Mouse (Mus musculus): ENCODE results near the gene Slc22a27.
"Not testable (repeated sequence)": the region's sequence is repeated elsewhere in the genome, so short reads cannot be mapped to it uniquely, and the experiment has no call there.

Gene Slc22a27

DNA sequence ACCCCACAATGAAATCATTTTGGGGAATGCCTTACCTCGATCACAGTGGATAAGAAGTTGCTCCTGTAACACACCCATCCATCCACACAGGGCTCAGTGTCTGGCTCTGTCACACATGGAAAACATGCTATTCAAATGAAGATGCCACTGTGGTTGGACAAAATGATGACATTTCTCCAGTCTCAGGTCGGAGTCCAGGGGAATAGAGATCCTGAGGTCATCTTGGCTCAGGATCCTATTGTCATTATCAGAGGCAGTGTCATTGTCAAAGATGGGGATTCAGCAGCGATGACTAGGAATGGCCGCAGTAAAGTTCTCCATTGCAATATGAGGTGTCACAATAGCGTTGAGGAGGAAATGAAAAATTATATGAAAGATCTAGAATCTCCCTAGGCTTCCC, at the start of gene Slc22a27:
Gene Slc22a27 (minus strand): TSS at position 101 of the 400 bp plus-strand sequence.
- CTCF ChIA-PET, POLR2A ChIA-PET: not testable (repeated sequence)

DNA sequence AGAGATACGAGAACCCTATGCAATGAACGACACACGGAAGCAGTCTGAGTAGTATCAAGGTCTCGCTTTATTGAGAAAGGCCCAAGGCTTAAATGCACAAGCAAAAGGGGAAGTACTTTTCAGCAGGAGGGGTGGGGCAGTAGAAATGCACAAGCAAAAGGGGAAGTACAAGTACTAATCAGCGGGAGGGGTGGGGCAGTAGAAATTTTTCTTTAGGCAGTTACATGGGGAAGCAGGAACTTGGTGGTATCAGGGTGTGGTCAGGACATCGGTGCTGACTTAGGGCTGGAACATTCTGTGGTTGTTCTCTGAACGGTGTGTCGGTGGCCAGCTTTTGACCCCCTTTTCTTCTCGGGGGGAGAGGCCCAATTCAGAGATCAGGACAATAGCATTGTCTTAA, 45.8 kb upstream of the Slc22a27 start:
- POLR2A ChIA-PET, CTCF ChIA-PET: not testable (repeated sequence)

DNA sequence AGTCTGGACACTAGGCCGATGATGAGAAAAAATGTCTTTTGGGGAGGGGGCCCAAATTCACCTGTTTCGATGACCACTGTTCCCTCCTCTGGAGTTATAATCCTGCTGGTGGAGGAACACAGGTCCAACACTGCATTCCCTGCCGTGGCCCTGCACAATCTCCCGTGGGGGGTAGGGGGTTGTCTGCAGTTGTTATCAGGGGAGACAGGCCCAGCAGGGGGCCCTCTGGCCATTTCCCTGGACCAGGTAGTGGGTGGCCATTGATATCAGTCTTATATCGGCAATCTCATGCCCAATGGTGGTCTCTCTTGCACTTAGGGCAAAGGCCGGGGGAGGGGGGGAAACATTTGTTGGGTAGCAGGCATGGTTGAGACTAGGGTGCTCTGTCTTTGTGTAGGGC, 43.3 kb upstream of the Slc22a27 start:
- CTCF ChIA-PET, POLR2A ChIA-PET: not testable (repeated sequence)

DNA sequence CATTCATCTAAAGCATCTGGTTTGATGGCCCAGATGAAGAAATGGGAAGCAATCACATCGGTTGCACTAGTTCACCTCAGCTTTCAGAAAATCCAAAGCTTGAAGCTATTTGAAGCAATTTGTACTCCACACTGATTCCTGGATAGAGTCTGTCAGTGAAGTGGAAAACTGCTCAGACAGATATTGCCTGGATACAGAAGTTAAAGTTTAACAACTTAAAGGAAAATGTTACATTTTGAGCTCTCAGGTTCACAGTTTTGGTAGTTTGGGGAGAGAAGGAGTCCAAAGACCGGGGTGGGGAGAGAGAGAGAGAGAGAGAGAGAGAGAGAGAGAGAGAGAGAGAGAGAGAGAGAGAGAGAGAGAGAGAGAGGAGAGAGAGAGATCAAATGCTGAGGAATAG, 2.9 kb upstream of the Slc22a27 start:
- CTCF ChIA-PET, result no interaction called here
- POLR2A ChIA-PET, result no interaction called here

DNA sequence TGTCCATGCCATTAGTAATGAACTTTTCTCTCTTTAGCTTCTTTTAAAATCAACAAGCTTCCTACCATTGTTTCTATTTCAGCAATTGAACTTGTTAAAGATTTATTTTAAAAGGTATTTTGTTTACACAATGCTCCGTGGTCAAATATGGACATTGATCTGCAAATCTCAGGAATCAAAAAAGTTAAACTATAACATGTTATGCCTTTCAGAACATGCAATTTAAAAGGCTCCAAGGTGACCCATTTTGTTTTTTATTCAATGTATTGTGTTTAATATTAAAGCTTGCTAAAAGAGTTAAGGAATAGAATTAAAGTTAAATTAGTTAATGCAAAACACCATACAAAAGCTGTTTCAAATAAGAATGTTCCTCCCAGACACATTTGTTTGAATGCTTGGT, 723 bp upstream of the Slc22a27 start:
- POLR2A ChIA-PET, CTCF ChIA-PET: not testable (repeated sequence)

DNA sequence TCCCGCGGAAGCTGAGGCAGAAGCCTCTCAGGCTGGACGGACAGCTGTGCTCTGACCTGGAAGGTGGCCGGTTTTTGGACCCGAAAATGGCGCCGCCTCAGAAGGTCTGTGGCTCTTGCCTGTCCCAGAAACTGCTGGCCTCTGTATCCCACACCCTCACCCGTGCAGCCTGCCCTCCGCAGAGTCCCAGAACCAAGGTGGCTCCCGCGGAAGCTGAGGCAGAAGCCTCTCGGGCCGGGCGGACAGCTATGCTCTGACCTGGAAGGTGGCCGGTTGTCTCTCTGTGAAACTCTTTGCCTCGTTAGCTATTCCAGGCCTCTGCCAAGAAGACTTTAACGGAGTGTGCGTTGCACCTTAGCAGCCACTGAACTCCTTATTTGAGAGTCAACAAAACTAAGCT, 26.4 kb downstream of the Slc22a27 start:
- POLR2A ChIA-PET, CTCF ChIA-PET: not testable (repeated sequence)

DNA sequence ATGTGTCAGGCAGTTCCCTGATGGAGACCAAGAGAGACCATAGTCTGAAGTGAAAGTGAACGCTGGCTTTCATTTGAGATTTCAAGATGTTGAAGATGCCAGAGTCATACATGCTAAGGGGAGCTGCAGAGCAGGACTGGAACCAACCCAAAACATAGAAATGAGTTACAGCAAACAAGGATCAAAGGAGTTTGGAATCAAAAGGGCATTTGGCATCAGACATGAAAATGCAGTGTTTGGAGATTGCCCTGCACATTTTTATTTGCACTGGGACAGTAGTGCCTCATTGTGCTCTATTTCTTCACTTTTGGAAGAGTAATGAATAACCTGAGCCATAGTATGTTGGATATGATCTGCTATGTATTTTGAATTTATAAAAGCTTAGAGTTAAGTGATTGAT, 89.2 kb downstream of the Slc22a27 start:
- CTCF ChIA-PET, result no interaction called here
- POLR2A ChIA-PET, result no interaction called here

DNA sequence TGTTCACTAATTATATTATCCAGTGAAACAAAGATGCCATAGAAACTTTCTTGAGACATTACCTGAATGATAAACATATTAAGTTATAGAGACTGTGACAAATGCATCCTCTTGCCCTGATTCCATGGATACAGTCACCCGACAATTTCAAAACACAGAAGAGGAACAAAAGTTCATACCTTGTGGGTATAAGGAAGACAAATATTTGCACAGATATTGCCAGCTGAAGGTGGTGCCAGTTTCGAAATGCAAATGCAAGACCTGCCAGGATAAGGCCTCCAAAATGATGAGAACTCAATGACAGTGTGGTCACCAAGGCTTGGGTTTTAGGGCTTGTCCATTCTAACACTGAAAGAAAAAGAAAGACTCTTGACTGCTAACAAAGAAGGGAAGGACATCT, 136.0 kb downstream of the Slc22a27 start:
- ChIA-PET POLR2A (no interaction called here), CTCF (no interaction called here)
